Mouse (Mus musculus) liver, embryonic 14.5 days (tissue): ENCODE measurements around the gene Tm9sf4.

Source experiments
- CTCF ChIP-seq: IDR thresholded peaks from 2 replicates; pipeline ENCODE4 v1.5.1; 2016; ENCODE audit warnings: antibody characterized with exemption, low read depth, control low read depth
- EP300 ChIP-seq: IDR thresholded peaks from 2 replicates; pipeline ENCODE4 v1.6.1; 2016; ENCODE audit warnings: antibody characterized with exemption, low read depth

- TF ChIP-seq CTCF (no peak), EP300 (no peak)
Measured at GRCm38 (mm10) chr2:153151026-153151425, 10.1 kb upstream of the Tm9sf4 start.
